In genomic region chr2:90628261-90628660, GRCm38 (mm10) we compare ENCODE assay signal across 20 mouse cellular contexts.
"Had no signal": no experiment of that assay in that cellular context is flagged by ENCODE, and none has a peak within 500 bp of the region (broad histone marks: within the 10 kb centered on the region; RNA-seq: fewer than 3 reads in every experiment).

No protein-coding gene starts in this region.

- H3K27me3 ChIP-seq: heart, embryonic 12.5 days; hindbrain, embryonic 12.5 days; intestine, embryonic 15.5 days had no signal

- H3K36me3 ChIP-seq: heart, embryonic 10.5 days; heart, embryonic 12.5 days; hindbrain, embryonic 10.5 days; hindbrain, embryonic 12.5 days; intestine, embryonic 15.5 days; limb, embryonic 10.5 days; limb, embryonic 12.5 days had no signal

- H3K4me3 ChIP-seq: heart, embryonic 10.5 days; heart, embryonic 12.5 days; hindbrain, embryonic 10.5 days; hindbrain, embryonic 12.5 days; intestine, embryonic 15.5 days; layer of hippocampus, adult 2 months; left cerebral cortex, adult 2 months; limb, embryonic 10.5 days; limb, embryonic 12.5 days had no signal

- H3K27ac ChIP-seq: heart, embryonic 10.5 days; hindbrain, embryonic 10.5 days; hindbrain, embryonic 12.5 days; hindbrain, embryonic 14.5 days; intestine, embryonic 15.5 days; layer of hippocampus, adult 2 months; left cerebral cortex, adult 2 months; limb, embryonic 10.5 days; limb, embryonic 12.5 days; liver, embryonic 14.5 days had no signal

- H3K9ac ChIP-seq: heart, embryonic 12.5 days; hindbrain, embryonic 12.5 days; hindbrain, embryonic 14.5 days; intestine, embryonic 15.5 days; limb, embryonic 12.5 days; liver, embryonic 14.5 days had no signal

- H3K4me1 ChIP-seq: heart, embryonic 10.5 days; heart, embryonic 12.5 days; hindbrain, embryonic 12.5 days; limb, embryonic 12.5 days had no signal

- DNase-seq: gastrocnemius, postnatal 25 days; heart, postnatal 10 days; heart, postnatal 4 days; kidney, adult 18-20 months; kidney, adult 8-10 months; kidney, postnatal 10 days; kidney, postnatal 25 days; kidney, postnatal 4 days; liver had no signal
